Mouse (Mus musculus): ENCODE results near the gene Btn1a1. TPM values are rescaled to one million over a fixed set of nuclear protein-coding genes. Genes with fewer than 3 reads are reported as not detected.
A peak's percentile ranks its signal among the peaks of the same experiment; 100 is the strongest.

Btn1a1 gene
- polyA plus RNA-seq, 1 experiment from 2014 or later: 0.14 TPM

DNA sequence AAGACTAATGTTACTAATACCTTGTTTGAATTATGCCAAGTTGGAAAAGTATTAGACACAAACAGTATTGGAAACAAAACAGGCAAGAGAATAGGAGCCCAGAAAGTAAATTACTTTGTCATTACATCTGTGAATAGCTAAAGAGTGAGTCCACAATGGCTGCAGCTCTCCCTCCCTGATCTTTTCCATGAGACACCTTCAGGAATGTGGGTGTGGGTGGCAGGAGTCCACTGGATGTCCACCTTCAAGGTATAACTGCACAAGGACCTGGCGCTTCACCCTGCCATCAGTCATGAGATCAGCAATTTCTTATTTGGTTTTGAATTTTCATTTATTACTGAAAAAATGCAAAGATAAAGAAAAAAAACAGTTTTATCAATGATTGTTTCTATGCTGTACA, 605 bp upstream of the Btn1a1 start:
- H3K4me3 ChIP-seq (ENCODE audit: low read depth, low read length): no peak overlapping the region
- H3K27ac ChIP-seq (ENCODE audit: low read length): no peak overlapping the region
- H3K9ac ChIP-seq (replicated peaks; ENCODE audit: low read depth): no peak overlapping the region
- ATAC-seq: no peak
- TF ChIP-seq EP300 (IDR thresholded peaks at IDR 0.05) (no peak), CTCF (IDR thresholded peaks at IDR 0.05) (no peak)
- no peaks in the 10 kb centered on the region for H3K9me3 ChIP-seq (ENCODE audit: low read length)
- no peak overlapping the region for H3K4me2 ChIP-seq (replicated peaks; ENCODE audit: low read depth, low read length)
- no peaks in the 10 kb centered on the region for H3K27me3 ChIP-seq (replicated peaks; ENCODE audit: insufficient read depth, low read length)
- no peaks in the 10 kb centered on the region for H3K36me3 ChIP-seq (ENCODE audit: insufficient read depth, low read length)
- peaks cover 4% of the 10 kb centered on the region; the same call in 1 of the 2 replicates for H3K4me1 ChIP-seq (ENCODE audit: insufficient read depth, low read depth, low read length)
- DNase-seq (ENCODE audit: low spot score): no peak
- WGBS: 59% methylated on average over 1 of the region's 1 CpGs

- Histone ChIP-seq H3K4me3 (ENCODE audit: low read depth, low read length) (peak overlapping the region; percentile 44), H3K9ac (replicated peaks; ENCODE audit: low read depth) (no peak overlapping the region), H3K4me2 (replicated peaks; ENCODE audit: low read depth, low read length) (peak overlapping the region; percentile 71), H3K27me3 (replicated peaks; ENCODE audit: insufficient read depth, low read length) (no peaks in the 10 kb centered on the region), H3K9me3 (ENCODE audit: low read length) (no peaks in the 10 kb centered on the region), H3K4me1 (ENCODE audit: insufficient read depth, low read depth, low read length) (peaks cover 4% of the 10 kb centered on the region; the same call in 1 of the 2 replicates), H3K27ac (ENCODE audit: low read length) (no peak overlapping the region), H3K36me3 (ENCODE audit: insufficient read depth, low read length) (no peaks in the 10 kb centered on the region)
- DNase-seq (ENCODE audit: low spot score) (no peak), ATAC-seq (no peak; the same call in 1 of the 2 replicates)
- no peak for TF ChIP-seq EP300 (IDR thresholded peaks at IDR 0.05)
- no peak for TF ChIP-seq CTCF (IDR thresholded peaks at IDR 0.05)
- WGBS: 8% methylated on average over 11 of the region's 11 CpGs
Observed at GRCm38 (mm10) chr13:23464841-23465366, 797 bp downstream of the Btn1a1 start.

- H3K27ac ChIP-seq (ENCODE audit: low read length): no peak overlapping the region
- H3K9ac ChIP-seq (replicated peaks; ENCODE audit: low read depth): no peak overlapping the region; the same call in 1 of the 2 replicates
- DNase-seq (ENCODE audit: low spot score): peak; percentile 37
- WGBS: 2% methylated on average over 28 of the region's 29 CpGs
- ATAC-seq: peak; percentile 55; the same call in 1 of the 2 replicates
- no peaks in the 10 kb centered on the region for H3K36me3 ChIP-seq (ENCODE audit: insufficient read depth, low read length)
- no peaks in the 10 kb centered on the region for H3K27me3 ChIP-seq (replicated peaks; ENCODE audit: insufficient read depth, low read length)
- TF ChIP-seq CTCF (IDR thresholded peaks at IDR 0.05) (0 out of 2 replicates have a peak, but pooled peaks have one; percentile 14), EP300 (IDR thresholded peaks at IDR 0.05) (no peak)
- no peaks in the 10 kb centered on the region for H3K9me3 ChIP-seq (ENCODE audit: low read length)
- peaks cover 4% of the 10 kb centered on the region; the same call in 1 of the 2 replicates for H3K4me1 ChIP-seq (ENCODE audit: insufficient read depth, low read depth, low read length)
- peak overlapping the region; percentile 71 for H3K4me2 ChIP-seq (replicated peaks; ENCODE audit: low read depth, low read length)
- H3K4me3 ChIP-seq (ENCODE audit: low read depth, low read length): peak overlapping the region; percentile 44
Observed at GRCm38 (mm10) chr13:23464224-23464637, 1.5 kb downstream of the Btn1a1 start.

DNA sequence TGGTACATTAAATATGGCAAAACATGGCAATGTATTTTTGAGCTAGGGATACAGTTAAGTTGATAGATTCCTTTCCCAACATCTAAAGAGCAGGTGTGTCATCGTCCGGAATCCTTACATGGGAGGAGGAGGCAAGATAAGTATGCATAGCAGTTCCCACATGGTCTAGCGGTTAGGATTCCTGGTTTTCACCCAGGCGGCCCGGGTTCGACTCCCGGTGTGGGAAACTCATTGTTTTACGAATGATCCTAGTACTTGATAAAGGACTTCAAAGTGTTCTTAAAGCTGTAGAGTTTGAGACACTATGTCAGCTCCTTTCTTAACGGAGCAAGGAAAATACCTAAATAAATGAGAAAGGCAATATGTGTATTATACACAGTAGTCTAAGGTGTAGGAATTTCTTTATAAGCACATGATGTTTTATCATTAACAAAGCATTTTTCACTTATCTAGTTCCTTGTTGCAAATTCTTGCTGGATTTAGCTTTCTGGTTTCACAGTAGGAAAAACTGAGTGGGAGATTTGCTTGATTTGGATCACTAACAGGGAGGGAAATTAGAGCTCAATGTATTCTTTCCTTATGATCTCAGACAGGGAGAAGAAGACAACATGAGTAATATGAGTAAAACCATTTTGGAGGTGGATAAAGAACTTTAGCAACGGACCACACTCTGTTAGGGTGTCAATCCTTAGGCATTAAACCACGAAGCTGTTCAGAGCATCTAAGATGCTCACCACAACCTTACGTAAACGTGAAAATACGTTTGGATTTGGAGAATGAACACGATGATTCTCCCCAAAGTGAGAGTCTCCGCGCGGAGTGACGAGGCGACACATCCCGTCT, 2.1 kb downstream of the Btn1a1 start:
- no peaks in the 10 kb centered on the region for H3K27me3 ChIP-seq (replicated peaks; ENCODE audit: insufficient read depth, low read length)
- H3K4me3 ChIP-seq (ENCODE audit: low read depth, low read length): peak overlapping the region; percentile 44
- under 1% methylated on average over 21 of the region's 21 CpGs for WGBS
- H3K4me2 ChIP-seq (replicated peaks; ENCODE audit: low read depth, low read length): peak overlapping the region; percentile 71
- H3K27ac ChIP-seq (ENCODE audit: low read length): no peak overlapping the region
- H3K4me1 ChIP-seq (ENCODE audit: insufficient read depth, low read depth, low read length): peaks cover 4% of the 10 kb centered on the region; the same call in 1 of the 2 replicates
- no peaks in the 10 kb centered on the region for H3K36me3 ChIP-seq (ENCODE audit: insufficient read depth, low read length)
- no peaks in the 10 kb centered on the region for H3K9me3 ChIP-seq (ENCODE audit: low read length)
- TF ChIP-seq EP300 (IDR thresholded peaks at IDR 0.05): no peak
- no peak for TF ChIP-seq CTCF (IDR thresholded peaks at IDR 0.05)
- DNase-seq (ENCODE audit: low spot score) (peak; percentile 50), ATAC-seq (peak; percentile 56)
- no peak overlapping the region; the same call in 1 of the 2 replicates for H3K9ac ChIP-seq (replicated peaks; ENCODE audit: low read depth)

- Histone ChIP-seq H3K27me3 (replicated peaks; ENCODE audit: insufficient read depth, low read length) (no peaks in the 10 kb centered on the region), H3K4me3 (ENCODE audit: low read depth, low read length) (no peak overlapping the region), H3K36me3 (ENCODE audit: insufficient read depth, low read length) (no peaks in the 10 kb centered on the region), H3K4me1 (ENCODE audit: insufficient read depth, low read depth, low read length) (peaks cover 4% of the 10 kb centered on the region; the same call in 1 of the 2 replicates), H3K27ac (ENCODE audit: low read length) (no peak overlapping the region), H3K9me3 (ENCODE audit: low read length) (no peaks in the 10 kb centered on the region), H3K9ac (replicated peaks; ENCODE audit: low read depth) (no peak overlapping the region), H3K4me2 (replicated peaks; ENCODE audit: low read depth, low read length) (no peak overlapping the region)
- TF ChIP-seq EP300 (IDR thresholded peaks at IDR 0.05) (no peak), CTCF (IDR thresholded peaks at IDR 0.05) (no peak)
- ATAC-seq (no peak), DNase-seq (ENCODE audit: low spot score) (no peak)
Observed at GRCm38 (mm10) chr13:23462669-23463068, 3.0 kb downstream of the Btn1a1 start.

- no peak overlapping the region for H3K4me2 ChIP-seq (replicated peaks; ENCODE audit: low read depth, low read length)
- ATAC-seq (no peak), DNase-seq (ENCODE audit: low spot score) (no peak)
- H3K36me3 ChIP-seq (ENCODE audit: insufficient read depth, low read length): no peaks in the 10 kb centered on the region
- H3K4me3 ChIP-seq (ENCODE audit: low read depth, low read length): no peak overlapping the region
- WGBS: 90% methylated on average over 4 of the region's 4 CpGs
- no peaks in the 10 kb centered on the region for H3K27me3 ChIP-seq (replicated peaks; ENCODE audit: insufficient read depth, low read length)
- no peaks in the 10 kb centered on the region for H3K9me3 ChIP-seq (ENCODE audit: low read length)
- peaks cover 4% of the 10 kb centered on the region; the same call in 1 of the 2 replicates for H3K4me1 ChIP-seq (ENCODE audit: insufficient read depth, low read depth, low read length)
- H3K27ac ChIP-seq (ENCODE audit: low read length): no peak overlapping the region
- no peak for TF ChIP-seq CTCF (IDR thresholded peaks at IDR 0.05)
- no peak for TF ChIP-seq EP300 (IDR thresholded peaks at IDR 0.05)
- H3K9ac ChIP-seq (replicated peaks; ENCODE audit: low read depth): no peak overlapping the region
Observed at GRCm38 (mm10) chr13:23462063-23462462, 3.6 kb downstream of the Btn1a1 start.

All from lung, postnatal 0 days (tissue).